Mouse (Mus musculus): ENCODE measurements around the gene Rgl3.

DNA sequence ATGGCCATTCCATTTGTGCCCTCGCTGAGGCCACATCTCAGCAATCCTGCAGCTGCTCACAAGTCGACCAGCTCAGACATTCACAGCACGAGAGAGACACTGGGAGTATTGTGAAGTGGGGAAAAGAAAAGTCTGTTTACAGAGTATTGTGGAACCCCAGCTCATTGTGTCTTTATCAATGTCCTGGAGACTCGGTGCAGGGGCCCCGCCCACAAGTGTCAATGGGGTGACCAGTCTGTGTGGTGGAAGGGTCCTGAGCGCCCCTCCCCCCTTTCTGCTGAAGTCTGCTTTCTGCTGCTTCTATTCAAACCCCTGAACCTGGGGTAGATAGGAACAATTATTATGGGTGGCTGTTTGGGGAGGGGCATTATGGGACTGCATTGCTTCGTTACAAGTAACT is 39.2 kb upstream of the Rgl3 start:
- TF ChIP-seq CTCF (IDR thresholded peaks at IDR 0.05; ENCODE audit: low read depth) (no peak), EP300 (IDR thresholded peaks at IDR 0.05; ENCODE audit: low read depth) (no peak)

All from liver, postnatal 0 days (tissue).